Mouse (Mus musculus) spleen, adult 12 weeks (tissue): ENCODE measurements around the gene Zfp62.
A peak's percentile ranks its signal among the peaks of the same experiment; 100 is the strongest.

Experiments
- DNase-seq: peaks from one replicate; pipeline ENCODE4 v3.0.0; 2022; ENCODE audit warnings: low spot score

Zfp62 gene

DNA sequence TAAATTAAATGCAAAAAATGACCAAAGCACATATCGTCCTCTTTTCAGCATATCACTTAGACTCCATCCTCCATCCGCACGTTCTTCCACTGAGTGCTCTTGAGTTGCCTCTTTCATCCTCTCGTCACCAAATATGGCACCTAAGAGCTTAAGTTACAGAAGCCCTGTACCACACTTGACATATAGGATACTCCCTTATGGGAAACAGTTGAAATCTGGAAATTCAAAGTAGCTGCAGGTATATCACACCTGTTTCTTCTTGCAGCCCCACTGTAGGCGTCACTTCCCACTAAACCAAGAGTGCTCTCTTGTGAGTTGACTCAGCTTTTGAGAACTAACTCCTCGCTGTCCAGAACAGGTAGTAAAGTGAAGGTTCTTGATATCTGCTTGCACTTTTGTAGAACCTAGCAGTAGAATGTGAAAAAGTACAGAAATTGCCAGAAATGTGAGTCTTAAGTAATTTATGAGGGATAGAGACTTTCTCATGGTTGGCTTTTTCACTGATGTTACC is 2.0 kb downstream of the Zfp62 start:
- no peak for DNase-seq

DNA sequence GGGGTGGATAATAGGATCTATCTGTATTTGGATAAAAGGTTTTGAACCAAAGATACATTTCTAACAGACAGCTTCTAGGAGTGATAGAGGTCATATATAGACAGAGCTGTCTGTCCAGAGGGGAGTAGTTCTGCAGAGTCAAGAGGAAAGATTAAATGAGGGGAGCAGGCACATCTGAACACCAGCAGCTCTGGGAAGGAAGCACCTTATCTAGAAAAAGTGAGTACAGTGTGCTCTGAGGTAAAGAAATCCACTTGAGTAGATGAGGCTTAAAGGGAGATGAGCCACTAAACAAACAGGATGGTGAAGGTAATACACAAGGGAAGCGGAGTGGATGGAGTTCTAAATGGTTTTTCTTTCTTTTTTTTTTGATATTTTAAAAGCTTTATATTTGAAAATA is 4.4 kb downstream of the Zfp62 start:
- no peak for DNase-seq

DNA sequence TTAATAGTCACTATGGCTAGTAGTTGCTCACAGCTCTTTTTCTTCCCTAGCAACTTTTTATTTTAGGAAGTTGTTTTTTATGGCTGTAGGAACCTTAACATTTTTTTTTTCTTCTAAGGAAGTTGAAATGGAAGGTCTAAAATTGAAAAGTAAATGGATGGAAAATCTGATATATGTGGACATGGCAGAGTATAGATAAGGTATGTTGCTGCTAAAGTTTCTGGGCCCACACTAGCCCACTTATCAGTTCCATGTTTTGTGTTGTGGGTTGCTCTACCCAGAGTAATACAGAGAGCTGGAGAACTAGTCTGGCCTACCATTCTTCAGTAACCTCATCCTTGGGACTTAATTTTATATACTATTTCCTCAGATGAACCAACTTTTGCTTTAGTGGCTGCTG is 9.5 kb downstream of the Zfp62 start:
- DNase-seq: no peak

DNA sequence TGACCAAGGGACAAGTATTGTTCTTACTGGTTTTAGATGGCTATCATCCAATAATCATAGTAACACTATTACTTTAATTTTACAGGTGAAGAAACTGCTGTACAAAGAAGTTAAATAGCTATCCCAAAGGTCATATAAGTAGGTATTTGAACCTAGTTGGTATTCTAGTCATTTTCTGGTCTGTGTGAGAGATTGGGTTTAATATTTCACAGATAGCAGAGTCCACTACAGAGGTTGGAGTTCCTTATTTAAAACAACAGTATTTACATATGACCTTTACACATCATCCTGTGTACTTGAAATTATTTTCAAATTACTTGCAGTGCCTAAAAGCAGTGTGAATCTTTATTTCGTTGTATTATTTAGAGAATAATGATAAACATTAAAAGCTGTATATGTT is 10.4 kb downstream of the Zfp62 start:
- no peak for DNase-seq

DNA sequence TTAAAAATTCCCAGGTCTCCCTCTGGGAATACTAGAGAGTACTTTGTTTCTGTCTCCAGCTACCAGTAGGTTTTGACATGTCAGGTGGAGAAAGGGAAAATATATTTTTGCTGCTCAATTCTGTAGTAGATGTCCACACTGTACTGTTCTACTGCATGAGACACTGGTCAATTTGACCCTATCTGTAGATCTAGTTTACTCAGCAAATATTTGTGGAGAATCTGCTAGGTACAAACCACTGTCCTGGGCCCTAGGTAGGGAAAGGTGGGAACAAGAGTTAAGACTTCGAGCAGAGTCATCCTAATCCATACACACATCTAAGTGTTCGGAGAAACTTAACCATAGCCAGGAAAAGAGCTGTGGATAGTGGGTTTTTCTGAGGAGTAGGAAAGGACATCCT is 16.2 kb downstream of the Zfp62 start:
- no peak for DNase-seq

DNA sequence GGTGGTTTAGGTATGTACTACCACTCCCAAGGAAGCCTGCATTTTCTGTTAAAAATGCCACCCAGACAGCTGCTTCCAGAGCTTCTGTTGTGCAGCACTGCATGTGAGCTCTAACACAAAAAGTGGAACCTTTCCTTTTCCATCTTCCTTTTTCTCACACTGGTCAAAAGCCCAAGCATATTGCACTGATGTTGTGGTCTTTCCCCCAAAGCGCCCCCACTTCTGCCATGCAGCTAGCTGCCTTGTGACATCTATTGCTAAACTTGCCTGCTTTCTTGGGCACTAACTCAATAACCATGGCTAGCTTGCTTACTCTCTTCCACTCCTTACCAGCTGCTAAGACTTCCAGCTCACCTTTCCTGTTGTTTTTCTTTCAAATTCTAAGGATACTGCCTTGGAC is 21.4 kb downstream of the Zfp62 start:
- no peak for DNase-seq

DNA sequence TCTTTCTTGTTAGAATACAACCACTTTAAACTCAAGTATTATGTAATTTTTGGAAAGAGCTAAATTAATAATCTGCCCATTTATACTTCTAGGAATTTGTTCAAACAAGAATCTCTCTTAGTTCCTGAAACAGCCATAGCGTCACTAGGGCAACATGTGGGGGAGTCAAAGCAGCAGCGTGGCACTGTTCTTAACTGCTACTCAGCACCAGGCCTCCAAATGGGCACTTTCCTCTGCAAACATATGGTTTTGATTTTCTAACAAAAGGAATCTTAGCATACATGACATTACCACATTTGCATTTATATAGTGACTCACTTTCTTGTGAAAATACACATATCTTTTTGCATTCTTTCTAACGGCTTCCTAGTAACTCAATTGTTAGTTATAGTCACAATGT is 29.7 kb downstream of the Zfp62 start:
- no peak for DNase-seq

DNA sequence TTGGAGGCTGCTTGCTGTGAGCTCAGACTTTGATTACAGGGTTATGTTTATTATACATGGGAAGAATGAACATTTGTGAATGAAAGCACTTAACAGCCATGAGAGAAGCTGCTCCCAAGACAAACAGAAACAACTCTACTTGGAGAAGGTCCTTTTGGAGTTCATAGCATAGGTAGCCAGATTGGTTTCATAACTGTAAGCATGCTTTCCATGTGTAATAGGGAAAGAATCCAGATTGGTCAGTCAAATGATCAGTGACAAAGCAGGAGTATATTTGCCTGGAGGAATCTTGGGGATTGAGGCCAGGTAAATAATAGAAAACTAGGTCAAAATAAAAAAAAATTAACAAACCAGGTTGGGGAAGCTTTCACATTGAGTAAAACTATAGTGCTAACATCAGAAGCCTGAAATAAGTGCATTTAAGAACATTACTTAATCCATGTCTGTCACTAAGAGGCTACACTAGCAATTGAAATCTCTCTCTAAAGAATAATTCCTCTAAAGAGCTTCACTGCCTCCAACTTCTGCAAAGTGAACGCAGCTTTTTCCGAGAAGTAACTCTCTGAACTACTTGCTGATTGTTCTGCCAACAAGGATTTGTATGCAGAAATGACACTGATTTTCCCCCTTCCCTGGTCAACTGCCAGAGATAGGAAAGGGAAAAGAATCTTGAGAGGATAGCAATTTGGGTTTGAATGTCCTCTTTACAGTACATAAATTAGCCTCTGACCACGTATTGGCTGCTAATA is 32.5 kb downstream of the Zfp62 start:
- no peak for DNase-seq

DNA sequence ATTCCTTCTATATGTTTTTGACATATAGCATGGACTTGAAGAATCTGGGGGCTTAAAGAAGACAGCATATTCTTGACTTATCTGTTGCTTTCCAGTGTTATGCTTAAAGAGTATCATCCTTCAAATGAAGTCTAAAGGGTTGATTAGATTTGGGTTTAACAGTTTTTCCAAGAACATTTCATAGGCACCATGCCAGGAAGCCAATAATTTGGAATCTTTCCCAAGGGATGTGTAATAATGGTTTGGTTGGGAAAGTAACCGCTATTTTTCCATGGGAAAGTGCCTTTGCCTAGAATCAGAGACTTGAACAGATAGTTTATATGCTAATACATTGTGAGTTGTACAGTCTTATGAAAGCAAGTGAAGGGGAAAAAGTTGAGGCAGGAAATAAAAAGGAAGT is 33.8 kb downstream of the Zfp62 start:
- DNase-seq: no peak

DNA sequence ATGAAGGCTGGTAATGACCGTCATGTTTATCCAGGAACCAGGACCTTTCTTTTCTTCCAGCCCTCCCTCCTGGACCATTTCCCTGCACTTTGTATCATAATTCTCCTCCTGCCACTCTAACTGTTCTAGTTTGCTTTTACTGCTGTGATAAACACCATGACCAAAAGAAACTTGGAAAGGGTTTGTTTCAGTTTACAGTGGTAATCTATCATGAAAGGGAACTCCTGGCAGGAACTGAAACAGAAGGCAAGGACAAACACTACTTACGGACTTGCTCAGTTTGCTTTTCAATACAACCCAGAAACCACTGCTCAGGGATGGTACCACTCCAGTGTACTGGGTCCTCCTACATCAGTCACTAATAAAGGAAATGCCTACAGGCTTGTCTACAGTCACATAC is 34.4 kb downstream of the Zfp62 start:
- DNase-seq: no peak

DNA sequence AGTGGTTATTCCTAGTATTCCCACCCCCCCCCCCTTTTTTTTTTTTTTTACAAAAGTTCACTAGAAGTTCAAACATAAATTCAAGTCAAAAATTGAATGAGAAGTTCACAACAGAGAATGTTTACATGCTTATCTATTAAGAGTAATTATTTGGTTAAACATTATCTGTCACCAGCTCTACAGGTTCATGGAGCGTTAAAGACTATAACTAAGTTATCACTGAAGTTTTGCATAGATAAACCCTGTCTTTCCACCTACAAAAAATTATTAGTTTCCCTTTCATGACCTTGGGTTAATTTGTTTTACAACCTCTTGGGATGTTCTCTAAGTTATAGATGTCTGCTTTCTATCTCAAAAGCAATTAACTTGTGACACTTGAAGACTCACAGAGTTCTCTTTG is 37.2 kb downstream of the Zfp62 start:
- DNase-seq: no peak

DNA sequence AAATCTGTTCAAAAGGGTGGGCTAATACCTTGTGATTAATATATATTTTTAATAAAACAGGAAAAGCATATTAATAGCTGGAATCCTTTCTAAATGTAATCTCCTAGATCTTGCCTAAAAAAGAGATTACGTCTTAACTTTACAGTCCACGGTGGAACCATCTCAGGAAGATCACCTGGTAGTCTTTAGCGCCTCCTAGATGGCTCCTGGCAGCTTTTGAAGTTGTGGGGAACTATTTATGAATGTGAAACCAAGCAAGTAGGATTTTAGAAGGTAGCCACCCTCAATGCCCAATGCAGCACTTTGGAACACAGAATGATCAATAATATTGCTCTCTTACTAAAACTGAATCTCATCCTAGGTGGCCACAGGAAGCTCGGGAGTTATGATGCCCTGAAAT is 37.8 kb downstream of the Zfp62 start:
- no peak for DNase-seq

DNA sequence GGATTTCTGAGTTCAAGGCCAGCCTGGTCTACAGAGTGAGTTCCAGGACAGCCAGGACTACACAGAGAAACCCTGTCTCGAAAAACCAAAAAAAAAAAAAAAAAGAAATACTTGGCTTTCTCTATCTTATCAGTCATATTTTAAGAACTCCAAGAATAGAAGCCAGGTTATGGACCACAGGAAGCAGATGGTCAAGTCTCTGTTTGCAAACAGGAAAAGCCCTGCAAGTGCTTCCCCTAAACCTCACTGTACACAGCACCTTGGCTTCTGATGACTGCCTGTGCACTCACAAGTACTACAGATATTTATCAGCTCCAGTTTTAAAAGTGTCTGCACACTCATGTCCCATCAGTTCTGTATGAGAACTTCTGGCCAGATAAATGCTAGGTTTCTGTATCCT is 38.4 kb downstream of the Zfp62 start:
- no peak for DNase-seq

DNA sequence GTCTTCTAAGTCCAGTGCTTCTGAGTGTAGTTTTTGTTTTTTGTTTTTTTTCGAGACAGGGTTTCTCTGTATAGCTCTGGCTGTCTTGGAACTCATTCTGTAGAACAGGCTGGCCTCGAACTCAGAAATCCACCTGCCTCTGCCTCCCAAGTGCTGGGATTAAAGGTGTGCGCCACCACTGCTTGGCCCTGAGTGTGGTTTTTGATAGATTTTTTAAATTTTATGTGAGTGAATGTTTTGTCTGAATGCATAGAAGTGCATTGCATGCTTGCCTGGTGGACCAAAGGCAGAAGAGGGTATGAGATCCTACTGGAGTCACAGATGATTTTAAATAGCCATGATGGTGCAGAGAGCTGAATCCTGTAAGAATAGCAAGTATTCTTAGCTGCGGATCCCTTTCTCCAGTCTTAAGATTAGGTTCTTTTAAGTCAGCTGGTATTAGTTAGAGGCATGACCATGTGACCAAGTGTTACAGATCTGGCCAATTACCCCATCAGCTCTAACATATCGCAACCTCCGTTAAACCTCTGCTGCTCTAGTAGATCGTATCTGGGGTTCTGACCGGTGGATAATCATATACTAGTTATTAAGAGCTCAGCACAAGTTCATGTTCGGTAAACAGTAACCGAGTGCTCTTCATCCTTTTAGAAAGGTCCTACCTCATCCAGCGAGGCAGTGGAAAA is 40.0 kb downstream of the Zfp62 start:
- DNase-seq: no peak

DNA sequence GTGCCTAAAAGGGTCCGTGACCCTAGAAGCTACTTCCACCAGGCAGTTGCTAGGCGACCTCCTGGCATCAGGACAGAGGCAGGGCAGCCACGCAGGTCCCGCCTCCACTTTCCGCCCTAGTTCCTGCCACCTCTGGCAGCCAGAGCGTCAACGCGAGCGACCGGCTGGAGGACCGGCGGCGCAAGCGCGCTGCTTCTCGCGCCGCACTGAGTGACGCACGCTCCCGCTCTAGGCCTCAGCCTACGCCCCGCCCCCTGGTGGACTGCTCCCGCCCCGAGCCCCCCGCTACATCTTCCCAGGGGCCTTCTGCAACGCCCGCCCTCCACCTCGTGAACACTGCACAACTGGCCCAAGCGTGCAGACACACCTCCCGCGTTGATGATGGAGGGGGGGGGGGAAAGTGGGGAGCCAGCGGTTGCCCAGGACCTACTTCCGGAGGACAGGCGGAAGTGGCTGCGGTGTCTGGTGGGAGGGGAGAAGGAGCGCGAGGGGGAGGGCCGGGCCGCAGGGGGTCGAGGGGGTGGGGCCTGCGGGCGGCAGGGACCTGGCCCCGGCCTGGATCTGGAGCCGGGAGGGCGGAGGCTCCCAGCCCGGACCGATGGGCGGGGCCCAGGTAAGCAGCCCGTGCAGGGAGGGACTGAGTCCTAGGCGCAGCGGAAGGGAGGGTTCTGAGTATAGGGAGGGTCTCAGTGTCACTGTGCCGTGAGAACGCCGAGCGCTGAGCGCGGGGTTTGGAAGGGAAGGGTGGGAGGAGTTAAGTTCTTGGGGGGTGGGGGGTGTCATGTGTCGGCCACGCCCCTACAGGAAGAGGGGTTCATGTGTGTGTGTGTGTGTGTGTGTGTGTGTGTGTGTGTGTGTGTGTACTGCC is 40.9 kb downstream of the Zfp62 start, which contains the start of gene Mgat1:
Gene Mgat1 (plus strand): TSS at position 465 of the 868 bp plus-strand sequence.
- peak; percentile 88 for DNase-seq

DNA sequence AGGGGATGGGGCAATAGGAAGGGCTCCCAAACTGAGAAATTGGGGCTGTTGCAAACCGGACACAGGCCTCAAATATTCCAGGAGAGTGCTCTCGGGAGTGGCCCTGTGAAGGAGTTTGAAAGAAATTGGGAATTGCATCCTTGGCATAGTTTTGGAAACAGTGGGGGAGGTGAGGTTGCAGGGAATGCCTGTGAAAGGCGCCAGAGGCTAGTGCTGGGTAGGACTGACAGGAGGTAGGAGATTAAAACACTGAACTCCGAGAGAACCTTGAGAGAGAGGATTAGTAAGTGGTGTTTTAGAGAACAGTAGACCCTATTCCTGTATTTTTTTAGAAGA is 41.5 kb downstream of the Zfp62 start:
- DNase-seq: no peak

DNA sequence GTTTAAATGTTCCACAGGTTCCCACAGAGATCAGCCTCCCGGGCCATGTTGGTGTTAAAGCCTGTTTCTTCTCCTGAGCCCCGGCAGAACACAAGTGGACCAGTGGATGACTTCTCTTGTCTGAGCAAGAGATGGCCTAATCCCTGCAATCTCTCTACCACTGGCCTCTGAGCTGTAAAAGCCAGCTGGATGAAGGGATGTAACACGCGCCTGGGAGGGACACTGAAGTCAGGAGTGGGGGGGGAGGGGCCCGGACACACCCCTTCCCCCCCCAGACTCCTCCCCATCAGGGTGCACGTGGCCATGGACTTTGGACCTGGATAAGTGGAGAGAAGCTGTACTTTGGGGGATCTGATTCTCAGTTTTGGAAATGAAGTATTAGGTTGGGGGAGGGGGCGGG is 42.1 kb downstream of the Zfp62 start:
- no peak for DNase-seq

DNA sequence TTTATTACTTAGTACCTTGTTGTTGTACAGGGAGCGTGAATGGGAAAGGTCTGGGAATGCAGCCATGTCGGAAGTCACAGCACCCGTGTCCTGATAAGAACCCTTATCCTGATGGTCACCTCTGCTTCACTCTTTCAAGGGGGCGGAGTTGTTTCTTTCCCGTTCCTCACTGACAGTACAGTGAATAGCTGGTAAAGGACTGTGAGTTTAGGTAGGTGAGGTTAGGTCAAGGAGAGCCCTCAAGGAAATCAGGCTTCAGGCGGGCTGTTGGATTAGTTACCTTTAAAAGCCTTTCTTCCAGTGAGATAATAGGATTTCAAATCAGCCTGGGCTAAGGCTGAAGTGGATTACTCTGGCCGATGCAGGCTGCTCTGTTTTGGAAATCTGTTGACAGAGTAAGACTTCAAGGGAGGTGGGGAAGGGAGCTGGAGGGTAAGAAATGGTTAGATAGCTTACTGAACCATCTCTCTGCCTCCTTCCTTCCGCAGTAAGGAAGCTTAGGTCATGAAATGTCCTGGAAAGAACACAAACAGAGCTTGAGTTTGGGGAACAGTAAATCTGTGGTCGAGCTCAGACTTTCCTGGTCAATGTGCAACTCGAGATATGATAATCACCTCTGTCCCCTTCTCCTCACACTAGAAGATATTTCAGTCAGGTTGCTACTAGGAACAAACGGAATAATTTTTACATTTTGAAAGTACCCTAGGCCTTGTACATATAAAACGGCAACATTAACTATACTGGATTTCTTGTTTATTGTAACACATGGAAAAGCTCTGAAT is 42.7 kb downstream of the Zfp62 start:
- no peak for DNase-seq

DNA sequence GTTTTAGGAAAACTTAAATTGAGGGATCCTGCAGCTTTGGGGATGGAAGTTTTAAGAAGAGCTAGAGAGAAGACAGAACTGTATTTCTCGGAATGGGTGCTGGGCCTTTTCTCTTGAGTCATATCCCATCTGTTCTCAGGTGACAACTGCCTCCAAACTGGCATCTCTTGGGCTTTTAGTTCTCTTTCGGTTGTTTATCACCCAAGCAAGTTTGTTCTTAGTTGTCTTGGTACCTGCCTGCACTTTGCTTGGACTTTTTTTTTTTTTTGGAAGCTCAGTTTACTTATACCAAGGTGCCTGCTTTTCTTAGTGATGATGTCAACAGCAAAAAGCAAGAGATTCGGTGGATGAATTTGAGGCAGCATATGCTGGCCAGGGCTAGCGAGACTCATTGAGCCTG is 43.4 kb downstream of the Zfp62 start:
- DNase-seq: no peak

DNA sequence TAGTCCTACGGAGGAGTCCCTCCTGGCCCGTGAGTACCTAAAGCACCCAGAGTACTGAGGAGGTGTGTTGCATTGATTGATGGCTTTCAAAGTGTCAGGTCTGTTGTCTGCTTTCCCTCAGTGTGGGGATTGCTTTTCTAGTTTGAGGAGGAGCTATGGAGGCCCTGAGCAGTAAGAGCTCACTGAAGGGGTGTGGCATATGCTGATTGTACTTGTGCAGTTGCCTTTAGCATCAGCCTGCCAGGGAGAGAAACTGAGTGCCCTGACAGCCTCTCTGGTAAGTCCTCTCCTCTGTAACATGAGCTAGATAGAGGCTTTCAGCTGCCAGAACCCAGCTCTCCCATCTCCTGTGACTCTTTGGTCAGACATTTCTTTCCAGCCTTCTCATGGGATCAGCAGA is 44.2 kb downstream of the Zfp62 start:
- no peak for DNase-seq

DNA sequence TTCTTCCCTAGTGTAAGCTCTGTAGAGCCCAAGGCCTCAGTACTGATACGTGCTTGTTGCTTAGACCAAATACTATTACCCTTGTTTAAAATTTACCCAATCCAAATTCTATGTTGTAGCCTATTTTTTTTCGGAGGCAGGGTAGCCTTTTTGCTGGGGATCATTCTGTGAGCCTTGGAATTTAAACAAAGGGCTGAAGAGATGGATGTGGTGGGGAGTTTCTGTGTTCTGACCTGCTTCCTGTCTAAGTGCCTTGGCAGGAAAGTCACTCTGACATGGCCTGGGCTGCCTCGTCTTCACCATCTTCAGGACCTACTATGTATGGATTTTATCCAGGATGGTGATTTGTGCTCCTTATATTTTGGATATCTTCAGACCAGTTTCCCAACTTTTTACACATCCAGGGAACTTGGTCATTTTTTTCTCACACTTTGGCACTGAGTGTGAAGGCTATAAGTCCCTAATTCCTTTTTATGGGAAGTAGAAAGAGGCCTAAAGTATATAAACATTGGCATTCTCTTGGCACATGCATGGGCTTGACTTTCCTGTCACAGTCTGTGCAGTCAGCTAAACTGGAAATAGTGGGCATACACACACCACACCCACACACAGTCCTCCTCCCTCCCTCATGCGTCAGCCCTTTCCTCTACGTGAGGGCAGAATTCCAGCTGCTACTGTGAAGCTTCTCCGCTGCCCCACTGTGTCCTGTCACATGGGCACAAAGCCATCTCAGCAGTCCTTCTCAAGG is 45.3 kb downstream of the Zfp62 start:
- DNase-seq: no peak
